Mouse (Mus musculus) thymus, adult 18-20 months (tissue): ENCODE results near the gene Hamp.

ENCODE experiments used
- DNase-seq, 2 experiments: peaks; one replicate each; pipeline ENCODE4 v3.0.0; 2022; ENCODE audit warnings: mixed read lengths in 2 of 2

Hamp gene

GRCm38 (mm10) chr7:30904042-30904441, 39.8 kb downstream of the Hamp start:
- no peak for DNase-seq

- no peak for DNase-seq
Observed at GRCm38 (mm10) chr7:30895217-30895616, 48.6 kb downstream of the Hamp start.

- DNase-seq, result no peak
Observed at GRCm38 (mm10) chr7:30892515-30892914, 51.3 kb downstream of the Hamp start.
